Comparison of ENCODE assay signal across 19 mouse cellular contexts in the genomic region with DNA sequence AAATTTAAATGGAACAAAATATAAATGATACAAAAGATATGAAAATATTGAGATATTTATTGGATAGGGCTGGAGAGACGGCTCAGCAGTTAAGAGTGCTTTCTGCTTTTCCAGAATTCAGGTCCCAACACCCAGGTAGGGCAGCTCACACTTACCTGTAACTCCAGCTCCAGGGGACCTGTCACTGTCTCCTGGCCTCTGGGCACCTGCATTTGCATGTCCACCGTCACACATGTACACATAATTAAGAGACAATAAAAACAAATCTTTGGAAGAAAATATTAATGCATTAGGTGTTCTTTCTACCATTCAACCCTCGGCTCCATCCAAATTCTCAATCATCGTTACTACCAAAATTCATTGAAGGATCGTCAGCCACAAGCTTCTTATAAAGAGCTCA. TPM values are rescaled to one million over a fixed set of nuclear protein-coding genes. Genes with fewer than 3 reads are reported as not detected.
DNase-seq lines count a peak whose midpoint lies in the region; ATAC-seq and TF ChIP-seq lines count a peak whose summit lies in the region.
"Had no signal": no experiment of that assay in that cellular context is flagged by ENCODE, and none has a peak within 500 bp of the region (broad histone marks: within the 10 kb centered on the region; RNA-seq: fewer than 3 reads in every experiment).

No protein-coding gene starts in this region.

- H3K4me1 ChIP-seq in heart, adult 2 months (ENCODE audit: control insufficient read depth, insufficient read depth, low read length), result no peaks in the 10 kb centered on the region; the same call in 1 of the 2 replicates
- no peaks in the 10 kb centered on the region for H3K4me1 ChIP-seq in heart, embryonic 11.5 days (ENCODE audit: control insufficient read depth, insufficient read depth, low read length)
- H3K4me1 ChIP-seq: embryonic facial prominence, embryonic 12.5 days; embryonic facial prominence, embryonic 15.5 days had no signal

- TF ChIP-seq CTCF in heart, adult 2 months (IDR thresholded peaks at IDR 0.05), result no peak
- no peak for TF ChIP-seq CTCF in left cerebral cortex, adult 2 months (IDR thresholded peaks at IDR 0.05)

- TF ChIP-seq EP300 in heart, adult 2 months (IDR thresholded peaks at IDR 0.05; ENCODE audit: insufficient read depth, low read depth, low read length), result no peak

- no peak for TF ChIP-seq POLR2A in heart, adult 2 months (IDR thresholded peaks at IDR 0.05; ENCODE audit: insufficient read depth, low read depth, low read length)

- H3K27me3 ChIP-seq in heart, adult 2 months (ENCODE audit: control insufficient read depth, insufficient read depth, low read length), result no peaks in the 10 kb centered on the region
- no peaks in the 10 kb centered on the region for H3K27me3 ChIP-seq in heart, embryonic 11.5 days (ENCODE audit: control insufficient read depth, insufficient read depth, low read length)
- H3K27me3 ChIP-seq: embryonic facial prominence, embryonic 12.5 days; embryonic facial prominence, embryonic 15.5 days; heart, embryonic 15.5 days had no signal

- 87% methylated on average over 5 of the region's 5 CpGs for WGBS in heart, adult 2 months
- 82% methylated on average over 5 of the region's 5 CpGs for WGBS in heart, embryonic 11.5 days (ENCODE audit: insufficient replicate concordance)

- DNase-seq in cerebellum, postnatal 25 days, result peak; percentile 24 to 27
- DNase-seq in cerebellum, adult 11 months, result no peak
- no peak for DNase-seq in heart, adult 2 months
- DNase-seq in left cerebral cortex, adult 2 months (ENCODE audit: extremely low spot score in 1 of 2, low spot score in 2 of 2), result no peak
- DNase-seq in left cerebral cortex, postnatal 36 days (ENCODE audit: low spot score in 2 of 2), result no peak
- DNase-seq: adrenal gland, postnatal 14 days; cerebellum, adult 11-12 months; forebrain, postnatal 0 days; kidney, adult 18-20 months had no signal

- H3K27ac ChIP-seq in heart, adult 2 months, result peak overlapping the region; percentile 79
- no peak overlapping the region for H3K27ac ChIP-seq in heart, embryonic 11.5 days (ENCODE audit: low read depth, low read length)
- H3K27ac ChIP-seq in left cerebral cortex, adult 2 months, result peak overlapping the region; percentile 77
- H3K27ac ChIP-seq: embryonic facial prominence, embryonic 12.5 days; embryonic facial prominence, embryonic 15.5 days; hindbrain, embryonic 14.5 days; hindbrain, postnatal 0 days had no signal

- H3K9ac ChIP-seq in heart, adult 2 months (ENCODE audit: low read depth, low read length), result no peak overlapping the region
- no peak overlapping the region for H3K9ac ChIP-seq in heart, embryonic 11.5 days (ENCODE audit: low read depth, low read length)
- H3K9ac ChIP-seq: embryonic facial prominence, embryonic 12.5 days; embryonic facial prominence, embryonic 15.5 days; forebrain, postnatal 0 days; heart, embryonic 15.5 days; hindbrain, embryonic 14.5 days had no signal

- ATAC-seq in heart, embryonic 11.5 days (replicated peaks; ENCODE audit: insufficient number of reproducible peaks, low FRiP score, low TSS enrichment), result no peak
- ATAC-seq: CD4-positive, CD25-positive, alpha-beta regulatory T cell, adult 4 months; forebrain, embryonic 14.5 days; forebrain, postnatal 0 days; hindbrain, postnatal 0 days; inflammation-experienced regulatory T-cells, adult 6 months; intestine, embryonic 16.5 days had no signal

- no peaks in the 10 kb centered on the region for H3K9me3 ChIP-seq in heart, embryonic 11.5 days (replicated peaks; ENCODE audit: control insufficient read depth, low read length)
- H3K9me3 ChIP-seq: embryonic facial prominence, embryonic 12.5 days; embryonic facial prominence, embryonic 15.5 days; heart, embryonic 15.5 days had no signal

- H3K4me3 ChIP-seq in heart, adult 2 months, result no peak overlapping the region; the same call in 1 of the 2 replicates
- H3K4me3 ChIP-seq in heart, embryonic 11.5 days (ENCODE audit: low read depth, low read length), result no peak overlapping the region
- no peak overlapping the region for H3K4me3 ChIP-seq in left cerebral cortex, adult 2 months
- H3K4me3 ChIP-seq: embryonic facial prominence, embryonic 12.5 days; embryonic facial prominence, embryonic 15.5 days had no signal

- intact Hi-C loops in heart, adult 2 months (cut with DNase I), result no loop called here
- intact Hi-C loops in left cerebral cortex, adult 2 months (cut with DNase I), result no loop called here
- intact Hi-C loops in left cerebral cortex, postnatal 36 days (cut with DNase I), result no loop called here

- H3K4me2 ChIP-seq in heart, embryonic 11.5 days, result no peak overlapping the region
- H3K4me2 ChIP-seq: embryonic facial prominence, embryonic 12.5 days; embryonic facial prominence, embryonic 15.5 days; hindbrain, embryonic 14.5 days had no signal

- H3K79me2 ChIP-seq in heart, adult 2 months (replicated peaks; ENCODE audit: control insufficient read depth, insufficient read depth, low read length), result no peaks in the 10 kb centered on the region

- no peaks in the 10 kb centered on the region; the same call in 1 of the 2 replicates for H3K36me3 ChIP-seq in heart, adult 2 months (ENCODE audit: control insufficient read depth, insufficient read depth, low read length)
- peaks cover 3% of the 10 kb centered on the region; the same call in 1 of the 2 replicates for H3K36me3 ChIP-seq in heart, embryonic 11.5 days (ENCODE audit: control insufficient read depth, insufficient read depth, low read length)

RNA-seq across cellular contexts. Expression of gene Tfam, which starts 13.2 kb away (rescaled TPM):
- 10 to 100 TPM; 61.0 to 67.5 TPM for total RNA-seq in heart, adult 2 months (2021)
- 8.6 and 13.1 TPM in 2 replicates for polyA plus RNA-seq in heart, adult 2 months (2012; rRNA removed)
- polyA plus RNA-seq in heart, embryonic 11.5 days (2014; fragmentation: Nextera tagmentation; extraction: Ambion mirVana), result 62.6 and 67.5 TPM in 2 replicates
- total RNA-seq in left cerebral cortex, adult 2 months (2021), result 10 to 100 TPM; 34.0 to 41.1 TPM
- 10 to 100 TPM; 31.4 to 32.9 TPM for total RNA-seq in left cerebral cortex, postnatal 36 days (2021)

RNA-seq across cellular contexts. Expression of gene Ube2d1, which starts 33.8 kb away (rescaled TPM):
- total RNA-seq in heart, adult 2 months (2021), result 10 to 100 TPM; 40.5 to 46.8 TPM
- 48.7 and 76.4 TPM in 2 replicates for polyA plus RNA-seq in heart, adult 2 months (2012; rRNA removed)
- 81.2 and 86.9 TPM in 2 replicates for polyA plus RNA-seq in heart, embryonic 11.5 days (2014; fragmentation: Nextera tagmentation; extraction: Ambion mirVana)
- 10 to 100 TPM; 49.6 to 50.7 TPM for total RNA-seq in left cerebral cortex, adult 2 months (2021)
- 10 to 100 TPM; 49.9 to 51.8 TPM for total RNA-seq in left cerebral cortex, postnatal 36 days (2021)

Comparison
In these comparisons a context has a peak if more than half of its experiments do, and no peak if none do; other contexts are left out.
1. DNase-seq: peak in cerebellum, postnatal 25 days (2 of 2); none in cerebellum, adult 11 months (single experiment), heart, adult 2 months (0 of 2), left cerebral cortex, adult 2 months (0 of 2) and left cerebral cortex, postnatal 36 days (0 of 2).